Mouse (Mus musculus) right cerebral cortex, postnatal 10 days (tissue): ENCODE measurements at regions not wholly inside any gene's neighbourhood (a gene's known extent, or its start where the extent isn't known, plus 50 kb on each side); places are given as distances from the start of the nearest gene placed in this dataset.

ENCODE experiments used
- DNase-seq, 2 experiments: peaks; one replicate each; pipeline ENCODE4 v3.0.0; 2021; ENCODE audit warnings: low spot score in 2 of 2

GRCm38 (mm10) chr8:25463532-25463931 is 639.4 kb upstream of the Adam5 start:
- DNase-seq, result peak; percentile 36 to 49

GRCm38 (mm10) chr8:25462492-25462891 is 638.3 kb upstream of the Adam5 start:
- DNase-seq, result no peak

- no peak for DNase-seq
Observed at GRCm38 (mm10) chr8:25455644-25456043, 631.5 kb upstream of the Adam5 start.

DNA sequence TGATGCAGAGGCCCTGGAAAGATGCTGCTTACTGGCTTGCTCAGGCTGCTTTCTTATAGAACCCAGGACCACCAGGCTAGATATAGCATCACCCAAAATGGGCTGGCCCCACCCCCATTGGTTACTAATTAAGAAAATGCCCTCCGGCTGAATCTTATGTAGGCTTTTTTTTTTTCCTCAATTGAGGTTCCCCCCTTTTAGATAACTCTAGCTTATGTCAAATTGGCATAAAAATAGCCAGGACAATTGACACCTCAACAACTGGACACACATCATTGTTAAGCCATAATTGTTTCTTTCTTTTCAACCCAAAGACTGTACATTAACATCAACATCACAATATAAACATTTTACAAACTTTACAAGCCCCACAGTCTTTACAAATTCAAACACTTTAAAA is 630.8 kb upstream of the Adam5 start:
- DNase-seq, result no peak

GRCm38 (mm10) chr8:25453826-25454225 is 629.7 kb upstream of the Adam5 start:
- DNase-seq, result no peak

GRCm38 (mm10) chr8:25450544-25450943 is 626.4 kb upstream of the Adam5 start:
- no peak for DNase-seq

DNA sequence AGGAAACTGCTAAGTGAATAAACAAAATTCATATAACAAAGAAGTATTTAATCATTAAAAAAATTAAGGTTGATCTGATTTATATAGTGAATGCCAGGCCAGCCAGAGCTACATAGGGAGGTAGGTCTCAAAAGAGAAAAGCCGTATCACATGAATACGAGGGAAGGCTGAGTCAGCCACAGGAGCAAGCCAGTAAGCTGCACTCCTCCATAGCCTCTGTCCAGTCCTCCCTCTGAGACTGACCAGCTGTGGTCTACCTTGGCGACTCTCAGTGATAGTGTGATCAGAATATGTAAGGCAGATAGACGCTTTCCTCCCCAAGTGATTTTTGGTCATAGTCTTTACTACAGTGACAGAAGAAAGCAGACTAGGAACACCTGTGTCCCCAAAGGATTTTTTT is 625.4 kb upstream of the Adam5 start:
- no peak for DNase-seq

DNA sequence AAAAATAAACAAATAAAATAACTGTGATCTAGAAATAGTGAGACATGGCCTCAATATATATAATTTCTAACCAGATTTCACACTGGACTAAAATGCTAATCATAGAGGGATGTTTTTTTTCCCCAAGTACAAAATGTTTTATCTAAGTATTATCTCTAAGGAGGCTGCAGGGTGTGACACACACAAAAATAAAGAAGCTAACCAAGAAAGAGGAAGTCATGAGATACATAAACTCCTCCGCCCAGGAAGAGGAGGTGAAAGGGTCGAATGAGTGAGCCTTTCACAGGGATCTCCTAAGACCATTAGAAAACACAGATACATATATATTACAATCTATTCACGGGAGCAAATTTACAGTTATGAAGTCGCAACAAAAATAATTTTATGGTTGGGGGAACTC is 623.7 kb upstream of the Adam5 start:
- DNase-seq, result no peak

DNA sequence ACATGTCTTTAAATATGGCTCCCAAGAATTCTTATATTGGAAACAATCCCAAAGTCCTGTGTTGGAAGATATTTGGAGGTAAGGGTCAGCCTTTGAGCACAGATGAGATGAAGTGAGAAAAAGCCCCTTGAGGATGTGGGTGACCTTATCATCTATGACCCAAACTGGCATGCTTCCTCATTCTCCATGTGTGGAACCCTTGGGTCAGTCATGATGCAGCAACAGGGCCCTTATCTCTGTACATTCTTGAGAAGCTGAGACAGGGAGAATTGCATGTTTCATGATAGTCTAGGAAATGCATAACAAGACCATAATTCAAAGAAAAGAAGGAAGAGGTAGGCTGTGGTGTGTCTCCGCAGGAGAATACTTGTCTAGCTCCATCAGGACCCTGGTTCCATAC is 621.8 kb upstream of the Adam5 start:
- no peak for DNase-seq

- DNase-seq, result no peak
Observed at GRCm38 (mm10) chr8:25445054-25445453, 620.9 kb upstream of the Adam5 start.

DNA sequence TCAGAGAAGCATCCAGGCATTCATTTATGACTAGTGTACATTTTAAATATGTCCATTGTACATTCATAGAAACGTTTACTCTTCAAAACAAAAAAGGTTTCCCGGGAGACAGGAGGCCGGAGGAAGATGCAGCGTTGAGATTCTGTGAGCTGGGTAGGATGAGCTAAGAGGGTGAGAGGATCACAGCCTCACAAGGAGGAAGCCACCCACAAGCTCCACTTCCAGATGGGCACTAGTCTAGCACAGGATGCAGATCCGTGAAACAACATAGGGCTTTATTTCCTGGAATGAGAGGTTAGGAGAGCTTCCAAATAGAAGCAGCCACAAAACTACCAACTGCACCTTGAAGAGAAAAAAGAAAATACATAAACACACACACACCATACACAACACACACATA is 619.4 kb upstream of the Adam5 start:
- no peak for DNase-seq

DNA sequence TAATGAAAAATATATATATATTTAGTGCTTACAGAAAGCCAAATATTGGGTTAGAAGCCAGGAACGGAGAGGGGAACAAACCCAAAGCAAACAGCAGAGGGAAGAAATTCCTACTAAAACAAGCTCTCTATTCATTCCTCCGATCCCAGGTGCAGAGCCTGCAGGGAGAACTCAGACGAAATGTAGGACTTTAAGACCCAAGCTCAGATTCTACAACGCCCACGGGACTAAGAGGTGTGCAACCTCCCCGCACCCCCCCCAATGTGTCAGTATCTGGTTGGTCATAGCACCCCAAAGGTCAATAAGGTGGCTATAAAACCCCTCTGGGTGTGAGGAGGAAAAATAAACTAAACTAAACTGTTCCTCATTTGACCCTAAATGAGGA is 616.9 kb upstream of the Adam5 start:
- no peak for DNase-seq

DNA sequence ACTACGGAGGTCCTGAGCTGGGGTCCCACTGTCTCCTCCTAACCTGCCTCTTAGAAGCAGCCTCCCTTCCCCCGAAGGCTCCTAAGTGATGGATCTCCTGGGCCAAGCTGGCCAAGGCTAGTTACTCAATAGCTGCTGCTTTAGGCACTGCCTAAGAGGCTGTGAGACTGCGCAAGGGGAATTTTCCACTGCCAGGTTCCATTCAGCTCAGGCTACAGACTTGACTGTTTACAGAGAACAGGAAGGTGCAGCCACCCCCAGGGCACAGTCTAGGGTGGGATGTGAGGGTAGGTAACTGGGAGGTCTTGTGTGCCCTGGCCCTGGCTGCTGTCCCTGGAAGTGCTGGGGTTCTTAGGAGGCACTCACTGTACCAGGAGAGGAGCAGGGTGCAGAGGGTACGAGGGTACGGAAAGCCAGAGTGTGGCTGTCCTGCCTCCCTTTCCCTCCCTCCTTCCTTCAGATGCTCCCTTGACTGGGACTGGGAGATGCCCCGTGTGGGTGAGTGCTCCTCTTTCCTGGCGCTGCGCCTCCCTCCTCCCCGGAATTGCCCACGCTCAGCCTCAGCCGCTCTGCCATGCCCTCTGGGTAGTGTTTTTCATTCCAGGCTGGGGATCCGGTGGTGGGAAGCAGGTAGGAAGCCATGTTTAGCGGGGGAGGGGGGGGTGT is 616.4 kb upstream of the Adam5 start:
- peak; percentile 46 to 50 for DNase-seq

- no peak for DNase-seq
Observed at GRCm38 (mm10) chr8:25439971-25440370, 615.8 kb upstream of the Adam5 start.

GRCm38 (mm10) chr8:25438021-25438620 is 614.0 kb upstream of the Adam5 start:
- no peak for DNase-seq

DNA sequence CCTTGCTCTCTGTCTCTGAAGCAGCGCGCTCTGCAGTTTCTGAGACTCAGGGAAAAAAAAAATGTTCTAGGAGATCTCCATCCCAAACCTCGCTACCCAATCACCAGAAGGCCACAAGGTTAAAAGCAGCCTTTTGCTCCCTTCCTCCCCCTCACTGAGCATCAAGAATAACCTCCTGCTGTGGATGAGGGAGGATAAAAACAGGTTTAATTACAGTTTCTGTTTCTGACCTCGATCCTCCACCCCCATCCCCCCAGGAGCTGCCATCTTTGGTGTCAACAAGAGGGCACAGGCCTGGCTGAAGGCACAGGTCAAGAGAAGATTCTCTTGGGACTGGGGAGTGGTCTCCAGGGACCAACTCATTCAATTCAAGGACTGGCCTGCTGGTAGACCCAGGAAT is 613.0 kb upstream of the Adam5 start:
- DNase-seq, result no peak

- DNase-seq, result no peak
Observed at GRCm38 (mm10) chr8:25430552-25430951, 606.4 kb upstream of the Adam5 start.

- no peak for DNase-seq
Observed at GRCm38 (mm10) chr8:25429846-25430482, 605.8 kb upstream of the Adam5 start.

- no peak for DNase-seq
Observed at GRCm38 (mm10) chr8:25428761-25429160, 604.6 kb upstream of the Adam5 start.

DNA sequence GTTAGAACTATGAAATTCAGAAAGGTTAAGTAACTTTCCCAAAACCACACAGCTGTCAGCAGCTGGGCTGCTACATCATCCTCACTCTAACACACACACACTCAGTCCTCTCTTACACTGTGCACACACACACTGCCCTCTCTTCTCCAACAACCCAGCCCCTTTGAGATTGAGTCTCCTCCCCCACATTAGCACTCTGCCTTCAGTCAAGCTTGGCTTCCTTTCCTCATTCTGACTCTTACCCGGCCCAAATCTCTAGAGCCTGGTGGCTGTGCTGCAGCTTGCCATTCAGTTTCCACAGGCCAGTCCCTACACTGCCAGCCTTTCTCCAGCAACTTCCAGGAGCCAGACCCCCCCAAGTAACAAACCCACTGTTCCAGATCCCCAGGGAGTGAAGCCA is 602.0 kb upstream of the Adam5 start:
- DNase-seq, result no peak

DNA sequence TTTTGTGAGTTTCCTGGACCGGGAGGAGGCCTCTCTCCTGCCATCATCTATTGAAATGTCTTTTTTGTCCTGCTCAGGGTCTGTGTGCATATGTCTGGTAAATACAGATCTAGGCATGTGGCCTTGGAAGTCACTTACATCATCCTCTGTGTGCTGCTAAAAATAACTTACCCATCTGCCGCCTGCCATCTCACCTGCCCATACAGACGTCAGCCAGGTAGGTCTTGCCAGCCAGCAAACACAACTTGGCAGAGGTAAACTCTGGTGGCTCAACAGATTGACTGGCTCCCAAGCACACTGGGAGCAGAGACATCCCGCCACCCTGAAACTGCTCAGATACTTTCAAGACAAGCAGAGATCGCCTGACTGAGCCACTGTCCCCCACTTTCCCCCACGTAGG is 597.3 kb upstream of the Adam5 start:
- no peak for DNase-seq

DNA sequence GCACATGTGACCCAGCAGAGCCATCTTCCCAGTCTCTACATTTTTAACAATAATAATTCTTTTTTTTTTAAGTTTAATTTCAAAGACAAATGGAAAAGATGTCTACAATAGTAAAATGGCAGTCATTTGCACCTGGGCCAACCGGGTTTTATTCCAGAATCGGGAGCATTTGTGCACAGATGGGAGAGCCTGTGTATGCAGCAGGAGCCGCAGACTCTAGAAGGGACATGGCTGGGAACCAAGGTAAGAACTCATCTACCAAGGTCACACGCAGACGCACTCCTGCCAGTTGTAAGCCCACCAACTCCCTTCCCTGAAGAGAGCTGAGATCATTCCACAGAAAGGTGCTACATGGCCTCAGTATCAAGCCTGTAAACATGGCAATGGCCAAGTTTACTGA is 586.4 kb upstream of the Adam5 start:
- DNase-seq, result no peak

GRCm38 (mm10) chr8:25407862-25408261 is 583.7 kb upstream of the Adam5 start:
- DNase-seq, result no peak
